Mouse (Mus musculus) erythroblast, embryonic 14.5 days (primary cell): ENCODE results near the gene Gba. TPM values are rescaled to one million over a fixed set of nuclear protein-coding genes. Genes with fewer than 3 reads are reported as not detected.

Experiments used
- H3K27me3 ChIP-seq: 2 replicates; pipeline ENCODE4 v1.6.1; 2012; ENCODE audit warnings: inconsistent platforms; ENCODE audit not compliant: control insufficient read depth
- H3K36me3 ChIP-seq: 2 replicates; pipeline ENCODE4 v1.6.1; 2012; ENCODE audit warnings: mild to moderate bottlenecking, inconsistent platforms; ENCODE audit not compliant: control insufficient read depth
- H3K4me1 ChIP-seq: 2 replicates; pipeline ENCODE4 v1.6.1; 2012; ENCODE audit warnings: inconsistent platforms; ENCODE audit not compliant: control insufficient read depth
- H3K4me3 ChIP-seq: replicated peaks from 2 replicates; pipeline ENCODE3; 2012; ENCODE audit warnings: moderate library complexity, mild to moderate bottlenecking, inconsistent platforms
- H3K9me3 ChIP-seq: 2 replicates; pipeline ENCODE4 v1.6.1; 2012; ENCODE audit warnings: low read length, inconsistent platforms, mixed read lengths; ENCODE audit not compliant: control insufficient read depth
- GATA1 ChIP-seq: IDR thresholded peaks from 2 replicates; pipeline ENCODE4 v1.6.1; 2012; ENCODE audit warnings: low read length, inconsistent platforms, mixed read lengths
- TAL1 ChIP-seq: IDR thresholded peaks from 3 replicates; pipeline ENCODE4 v1.6.1; 2012; ENCODE audit warnings: low read length, inconsistent platforms, mixed read lengths
- polyA plus RNA-seq: library from polyadenylated mRNA; stranded (reverse); fragments of >175 nt; gene quantifications from 2 replicates; pipeline ENCODE4 v1.2.3, GENCODE M21; 2012

Gba gene
- polyA plus RNA-seq, 1 experiment, result 0.57 TPM

- H3K4me3 ChIP-seq, result no peak overlapping the region
- H3K9me3 ChIP-seq, result no peaks in the 10 kb centered on the region
- TF ChIP-seq TAL1 (no peak), GATA1 (no peak)
- no peaks in the 10 kb centered on the region; the same call in 1 of the 2 replicates for H3K36me3 ChIP-seq
- H3K27me3 ChIP-seq, result peaks cover 30% of the 10 kb centered on the region
- peaks cover 35% of the 10 kb centered on the region for H3K4me1 ChIP-seq
Measured at GRCm38 (mm10) chr3:89243609-89244008, 40.9 kb downstream of the Gba start.

- Histone ChIP-seq H3K36me3 (peaks cover 3% of the 10 kb centered on the region), H3K27me3 (peaks cover 30% of the 10 kb centered on the region), H3K4me1 (peaks cover 35% of the 10 kb centered on the region), H3K9me3 (no peaks in the 10 kb centered on the region), H3K4me3 (no peak overlapping the region)
- TF ChIP-seq GATA1, result no peak
- no peak for TF ChIP-seq TAL1
Measured at GRCm38 (mm10) chr3:89244158-89244981, 41.6 kb downstream of the Gba start.

- Histone ChIP-seq H3K4me3 (no peak overlapping the region), H3K4me1 (peaks cover 35% of the 10 kb centered on the region), H3K36me3 (peaks cover 9% of the 10 kb centered on the region), H3K27me3 (peaks cover 30% of the 10 kb centered on the region), H3K9me3 (no peaks in the 10 kb centered on the region)
- TF ChIP-seq GATA1 (no peak), TAL1 (no peak)
Measured at GRCm38 (mm10) chr3:89244982-89245687, 42.4 kb downstream of the Gba start.

- no peaks in the 10 kb centered on the region for H3K9me3 ChIP-seq
- H3K4me1 ChIP-seq, result peaks cover 39% of the 10 kb centered on the region
- peaks cover 9% of the 10 kb centered on the region for H3K36me3 ChIP-seq
Measured at GRCm38 (mm10) chr3:89245688-89246171, 43.0 kb downstream of the Gba start, which contains the start of gene Krtcap2. Gene Krtcap2 (plus strand): TSS chr3:89245966.

GRCm38 (mm10) chr3:89246261-89247100 lies 43.8 kb downstream of the Gba start, which contains the start of gene Trim46:
Gene Trim46 (minus strand): TSS chr3:89246309.
- Histone ChIP-seq H3K4me1 (peaks cover 46% of the 10 kb centered on the region), H3K9me3 (no peaks in the 10 kb centered on the region), H3K4me3 (peak within 1 kb of the TSS; percentile 82), H3K27me3 (peaks cover 42% of the 10 kb centered on the region), H3K36me3 (peaks cover 9% of the 10 kb centered on the region)
- TF ChIP-seq TAL1 (no peak), GATA1 (no peak)

More at GRCm38 (mm10) chr3:89245688-89246171, 43.0 kb downstream of the Gba start, which contains the start of gene Krtcap2:
- H3K4me3 ChIP-seq, result peak within 1 kb of the TSS; percentile 82
- H3K27me3 ChIP-seq, result peaks cover 35% of the 10 kb centered on the region
- TF ChIP-seq TAL1, result no peak
- no peak for TF ChIP-seq GATA1

- Histone ChIP-seq H3K27me3 (peaks cover 52% of the 10 kb centered on the region), H3K4me3 (no peak overlapping the region)
- TF ChIP-seq GATA1, result no peak
- TF ChIP-seq TAL1, result no peak
Measured at GRCm38 (mm10) chr3:89247466-89247865, 44.7 kb downstream of the Gba start.

GRCm38 (mm10) chr3:89250435-89251040 lies 47.8 kb downstream of the Gba start:
- TF ChIP-seq TAL1 (no peak), GATA1 (no peak)
- no peak overlapping the region for H3K4me3 ChIP-seq
- H3K9me3 ChIP-seq, result no peaks in the 10 kb centered on the region
- peaks cover 9% of the 10 kb centered on the region for H3K36me3 ChIP-seq
- peaks cover 36% of the 10 kb centered on the region for H3K4me1 ChIP-seq
- peaks cover 41% of the 10 kb centered on the region for H3K27me3 ChIP-seq

More at GRCm38 (mm10) chr3:89247466-89247865, 44.7 kb downstream of the Gba start:
- H3K36me3 ChIP-seq, result peaks cover 9% of the 10 kb centered on the region
- no peaks in the 10 kb centered on the region for H3K9me3 ChIP-seq
- H3K4me1 ChIP-seq, result peaks cover 48% of the 10 kb centered on the region

GRCm38 (mm10) chr3:89251365-89251895 lies 48.7 kb downstream of the Gba start:
- no peaks in the 10 kb centered on the region for H3K9me3 ChIP-seq
- H3K4me1 ChIP-seq, result peaks cover 27% of the 10 kb centered on the region
- H3K4me3 ChIP-seq, result no peak overlapping the region
- TF ChIP-seq GATA1, result no peak
- TF ChIP-seq TAL1, result no peak
- peaks cover 9% of the 10 kb centered on the region for H3K36me3 ChIP-seq
- H3K27me3 ChIP-seq, result peaks cover 40% of the 10 kb centered on the region
